Mouse (Mus musculus) midbrain, embryonic 13.5 days (tissue): Measurements from ENCODE around the gene Smim9. TPM values are rescaled to one million over a fixed set of nuclear protein-coding genes. Genes with fewer than 3 reads are reported as not detected.
"Not testable (repeated sequence)": the region's sequence is repeated elsewhere in the genome, so short reads cannot be mapped to it uniquely, and the experiment has no call there.

Experiments used
- ATAC-seq: fragments of 200-750 bp; cut with Nextera tagmentation; 2 replicates; pipeline ENCODE4 v1.8.0; 2017; ENCODE audit warnings: mild to moderate bottlenecking, moderate TSS enrichment, moderate library complexity
- H3K27ac ChIP-seq: fragments of 300-500 bp; sonication (generic); 2 replicates; pipeline ENCODE4 v1.5.1; 2015; ENCODE audit warnings: inconsistent platforms, mild to moderate bottlenecking, moderate library complexity
- H3K27me3 ChIP-seq: fragments of 300-500 bp; sonication (generic); 2 replicates; pipeline ENCODE4 v1.6.1; 2015; ENCODE audit warnings: mild to moderate bottlenecking, inconsistent platforms
- H3K36me3 ChIP-seq: fragments of 300-500 bp; sonication (generic); 2 replicates; pipeline ENCODE4 v1.6.1; 2015; ENCODE audit warnings: mild to moderate bottlenecking, inconsistent platforms
- H3K4me1 ChIP-seq: fragments of 300-500 bp; sonication (generic); replicated peaks from 2 replicates; pipeline ENCODE4 v1.6.1; 2015; ENCODE audit warnings: inconsistent platforms
- H3K4me2 ChIP-seq: fragments of 300-500 bp; sonication (generic); replicated peaks from 2 replicates; pipeline ENCODE4 v1.6.1; 2015; ENCODE audit warnings: moderate library complexity, mild to moderate bottlenecking, inconsistent platforms
- H3K4me3 ChIP-seq: fragments of 300-500 bp; sonication (generic); replicated peaks from 2 replicates; pipeline ENCODE4 v1.5.1; 2015; ENCODE audit warnings: mild to moderate bottlenecking, inconsistent platforms
- H3K9ac ChIP-seq: fragments of 300-500 bp; sonication (generic); replicated peaks from 2 replicates; pipeline ENCODE4 v1.6.1; 2015; ENCODE audit warnings: mild to moderate bottlenecking, inconsistent platforms
- H3K9me3 ChIP-seq: fragments of 300-500 bp; sonication (generic); 2 replicates; pipeline ENCODE4 v1.6.1; 2016; ENCODE audit warnings: mild to moderate bottlenecking, inconsistent platforms
- WGBS: fragments of 180-500 bp; shearing (Covaris S2); methylation state at CpG from one replicate; pipeline ENCODE4 v1.1.7; 2015; 5-methylcytosine and 5-hydroxymethylcytosine counted together
- polyA plus RNA-seq: library from polyadenylated mRNA; unstranded; fragments of >200 nt; fragmentation: Nextera tagmentation; extraction: Ambion mirVana; gene quantifications from 2 replicates; pipeline ENCODE4 v1.2.1, GENCODE M21; 2015

The Smim9 gene
- not detected in 2 replicates for polyA plus RNA-seq

GRCm38 (mm10) chrX:75163670-75164069 is at the start of gene Smim9:
Gene Smim9 (minus strand): TSS chrX:75163770.
- H3K27me3 ChIP-seq = no peaks in the 10 kb centered on the region
- ATAC-seq = no peak
- H3K36me3 ChIP-seq = no peaks in the 10 kb centered on the region

GRCm38 (mm10) chrX:75155576-75156243 is 7.9 kb downstream of the Smim9 start:
- no peak overlapping the region for H3K27ac ChIP-seq
- peak overlapping the region; percentile 58 for H3K9ac ChIP-seq
- WGBS = 16% methylated on average over 31 of the region's 49 CpGs
- H3K27me3 ChIP-seq = no peaks in the 10 kb centered on the region
- ATAC-seq = peak; percentile 89
- no peaks in the 10 kb centered on the region for H3K36me3 ChIP-seq
- H3K4me2 ChIP-seq = peak overlapping the region; percentile 59
- H3K4me1 ChIP-seq = no peaks in the 10 kb centered on the region
- no peaks in the 10 kb centered on the region for H3K9me3 ChIP-seq
- H3K4me3 ChIP-seq = peak overlapping the region; percentile 45

More at GRCm38 (mm10) chrX:75163670-75164069, at the start of gene Smim9:
- Histone ChIP-seq H3K4me1 (no peaks in the 10 kb centered on the region), H3K4me2 (no peak within 1 kb of the TSS), H3K9me3 (no peaks in the 10 kb centered on the region), H3K4me3 (no peak within 1 kb of the TSS), H3K27ac (no peak within 1 kb of the TSS), H3K9ac (no peak within 1 kb of the TSS)
- 63% methylated on average over 1 of the region's 1 CpGs for WGBS

- Histone ChIP-seq H3K4me3 (no peak overlapping the region), H3K36me3 (no peaks in the 10 kb centered on the region), H3K9ac (no peak overlapping the region), H3K27me3 (no peaks in the 10 kb centered on the region), H3K4me2 (no peak overlapping the region), H3K27ac (no peak overlapping the region), H3K4me1 (no peaks in the 10 kb centered on the region), H3K9me3 (no peaks in the 10 kb centered on the region)
- no peak for ATAC-seq
- WGBS = 50% methylated on average over 1 of the region's 1 CpGs
These were observed 11.3 kb downstream of the Smim9 start for GRCm38 (mm10) chrX:75152249-75152648.

- H3K9me3 ChIP-seq = no peaks in the 10 kb centered on the region
- no peak overlapping the region for H3K9ac ChIP-seq
- WGBS = 82% methylated on average over 2 of the region's 2 CpGs
- H3K27me3 ChIP-seq = no peaks in the 10 kb centered on the region
- H3K36me3 ChIP-seq = no peaks in the 10 kb centered on the region
- no peak overlapping the region for H3K4me2 ChIP-seq
- H3K4me3 ChIP-seq = no peak overlapping the region
- ATAC-seq = no peak
- no peaks in the 10 kb centered on the region for H3K4me1 ChIP-seq
- no peak overlapping the region for H3K27ac ChIP-seq
These were observed 13.3 kb downstream of the Smim9 start for GRCm38 (mm10) chrX:75150304-75150703.

GRCm38 (mm10) chrX:75148414-75148813 is 15.2 kb downstream of the Smim9 start:
- 84% methylated on average over 4 of the region's 4 CpGs for WGBS

GRCm38 (mm10) chrX:75143124-75143555 is 20.4 kb downstream of the Smim9 start:
- not testable (repeated sequence) for H3K27ac ChIP-seq, H3K9me3 ChIP-seq, H3K4me1 ChIP-seq, H3K27me3 ChIP-seq, H3K36me3 ChIP-seq
- peak; percentile 74 for ATAC-seq
- 37% methylated on average over 18 of the region's 42 CpGs for WGBS
- Histone ChIP-seq H3K4me2 (peak overlapping the region; percentile 56), H3K4me3 (peak overlapping the region; percentile 39), H3K9ac (peak overlapping the region; percentile 41; the same call in 1 of the 2 replicates)

More at GRCm38 (mm10) chrX:75148414-75148813, 15.2 kb downstream of the Smim9 start:
- Histone ChIP-seq H3K9me3 (no peaks in the 10 kb centered on the region), H3K4me3 (no peak overlapping the region), H3K27ac (no peak overlapping the region), H3K36me3 (no peaks in the 10 kb centered on the region), H3K27me3 (no peaks in the 10 kb centered on the region), H3K9ac (no peak overlapping the region), H3K4me2 (no peak overlapping the region), H3K4me1 (no peaks in the 10 kb centered on the region)
- no peak for ATAC-seq

GRCm38 (mm10) chrX:75138182-75138581 is 25.4 kb downstream of the Smim9 start:
- no peak overlapping the region for H3K4me2 ChIP-seq
- no peaks in the 10 kb centered on the region for H3K4me1 ChIP-seq
- no peaks in the 10 kb centered on the region for H3K9me3 ChIP-seq
- no peaks in the 10 kb centered on the region for H3K27me3 ChIP-seq
- 86% methylated on average over 2 of the region's 2 CpGs for WGBS
- H3K36me3 ChIP-seq = no peaks in the 10 kb centered on the region
- no peak overlapping the region for H3K27ac ChIP-seq
- H3K4me3 ChIP-seq = no peak overlapping the region
- H3K9ac ChIP-seq = no peak overlapping the region
- ATAC-seq = no peak

GRCm38 (mm10) chrX:75137729-75138128 is 25.8 kb downstream of the Smim9 start:
- H3K36me3 ChIP-seq = no peaks in the 10 kb centered on the region
- 88% methylated on average over 2 of the region's 2 CpGs for WGBS

GRCm38 (mm10) chrX:75136938-75137337 is 26.6 kb downstream of the Smim9 start:
- no peak overlapping the region for H3K27ac ChIP-seq
- H3K4me1 ChIP-seq = no peaks in the 10 kb centered on the region
- no peak overlapping the region for H3K9ac ChIP-seq
- no peak overlapping the region for H3K4me2 ChIP-seq
- no peak overlapping the region for H3K4me3 ChIP-seq
- no peaks in the 10 kb centered on the region for H3K27me3 ChIP-seq
- no peaks in the 10 kb centered on the region for H3K9me3 ChIP-seq
- no peaks in the 10 kb centered on the region for H3K36me3 ChIP-seq
- ATAC-seq = no peak

More at GRCm38 (mm10) chrX:75137729-75138128, 25.8 kb downstream of the Smim9 start:
- no peak for ATAC-seq
- Histone ChIP-seq H3K27ac (no peak overlapping the region), H3K9ac (no peak overlapping the region), H3K4me1 (no peaks in the 10 kb centered on the region), H3K9me3 (no peaks in the 10 kb centered on the region), H3K4me2 (no peak overlapping the region), H3K4me3 (no peak overlapping the region), H3K27me3 (no peaks in the 10 kb centered on the region)

- no peaks in the 10 kb centered on the region for H3K36me3 ChIP-seq
- H3K4me3 ChIP-seq = peak within 1 kb of the TSS; percentile 48
- WGBS = 28% methylated on average over 36 of the region's 36 CpGs
- H3K4me2 ChIP-seq = peak within 1 kb of the TSS; percentile 60
- H3K27ac ChIP-seq = no peak within 1 kb of the TSS
- ATAC-seq = peak; percentile 100
- H3K27me3 ChIP-seq = no peaks in the 10 kb centered on the region
- no peaks in the 10 kb centered on the region for H3K9me3 ChIP-seq
- peak within 1 kb of the TSS; percentile 65 for H3K9ac ChIP-seq
- H3K4me1 ChIP-seq = no peaks in the 10 kb centered on the region
These were observed 33.0 kb downstream of the Smim9 start, which contains the start of gene Mpp1 for GRCm38 (mm10) chrX:75130467-75131160. Gene Mpp1 (minus strand): TSS chrX:75131016.

- Histone ChIP-seq H3K27me3 (no peaks in the 10 kb centered on the region), H3K9ac (no peak overlapping the region), H3K27ac (no peak overlapping the region), H3K4me1 (no peaks in the 10 kb centered on the region), H3K9me3 (no peaks in the 10 kb centered on the region), H3K4me2 (no peak overlapping the region), H3K36me3 (no peaks in the 10 kb centered on the region), H3K4me3 (no peak overlapping the region)
- no peak for ATAC-seq
- WGBS = 67% methylated on average over 2 of the region's 2 CpGs
These were observed 34.1 kb downstream of the Smim9 start for GRCm38 (mm10) chrX:75129474-75129873.

- Histone ChIP-seq H3K27me3 (no peaks in the 10 kb centered on the region), H3K4me3 (no peak overlapping the region), H3K4me1 (no peaks in the 10 kb centered on the region), H3K27ac (no peak overlapping the region), H3K9me3 (no peaks in the 10 kb centered on the region), H3K36me3 (no peaks in the 10 kb centered on the region), H3K9ac (no peak overlapping the region), H3K4me2 (no peak overlapping the region)
- ATAC-seq = no peak
These were observed 35.1 kb downstream of the Smim9 start for GRCm38 (mm10) chrX:75128333-75128980.
